Mouse (Mus musculus): ENCODE results near the gene Cdc42se1.
A peak's percentile ranks its signal among the peaks of the same experiment; 100 is the strongest.

The Cdc42se1 gene

GRCm38 (mm10) chr3:95227214-95227613 lies 1.3 kb upstream of the Cdc42se1 start:
- DNase-seq = no peak

- DNase-seq = peak; percentile 95
Measured at GRCm38 (mm10) chr3:95228894-95229780, 605 bp downstream of the Cdc42se1 start.

- peak; percentile 98 for DNase-seq
Measured at GRCm38 (mm10) chr3:95229781-95230494, 1.4 kb downstream of the Cdc42se1 start.

- peak; percentile 94 for DNase-seq
Measured at GRCm38 (mm10) chr3:95230495-95231297, 2.2 kb downstream of the Cdc42se1 start.

- DNase-seq = peak; percentile 93
Measured at GRCm38 (mm10) chr3:95231298-95232221, 3.0 kb downstream of the Cdc42se1 start, which contains the start of gene Mllt11. Gene Mllt11, minus strand, starts transcription at chr3:95232171.

- peak; percentile 91 for DNase-seq
Measured at GRCm38 (mm10) chr3:95232771-95233170, 4.2 kb downstream of the Cdc42se1 start.

GRCm38 (mm10) chr3:95233303-95233980 lies 4.9 kb downstream of the Cdc42se1 start:
- peak; percentile 88 for DNase-seq

- peak; percentile 86 for DNase-seq
Measured at GRCm38 (mm10) chr3:95235386-95236301, 7.1 kb downstream of the Cdc42se1 start.

GRCm38 (mm10) chr3:95237541-95238099 lies 9.1 kb downstream of the Cdc42se1 start:
- peak; percentile 88 for DNase-seq

GRCm38 (mm10) chr3:95239022-95239421 lies 10.5 kb downstream of the Cdc42se1 start:
- DNase-seq = peak; percentile 87

GRCm38 (mm10) chr3:95239971-95240370 lies 11.4 kb downstream of the Cdc42se1 start:
- no peak for DNase-seq

- DNase-seq = peak; percentile 83
Measured at GRCm38 (mm10) chr3:95240900-95241299, 12.4 kb downstream of the Cdc42se1 start.

- DNase-seq = peak; percentile 87
Measured at GRCm38 (mm10) chr3:95241498-95241897, 13.0 kb downstream of the Cdc42se1 start, which contains the start of gene Gm128. Gene Gm128, minus strand, starts transcription at chr3:95241598.

- DNase-seq = no peak
Measured at GRCm38 (mm10) chr3:95243086-95243485, 14.6 kb downstream of the Cdc42se1 start.

GRCm38 (mm10) chr3:95246465-95247231 lies 18.1 kb downstream of the Cdc42se1 start:
- peak; percentile 91 for DNase-seq

GRCm38 (mm10) chr3:95247660-95248336 lies 19.3 kb downstream of the Cdc42se1 start:
- peak; percentile 82 for DNase-seq

- DNase-seq = peak; percentile 82
Measured at GRCm38 (mm10) chr3:95250361-95250760, 21.8 kb downstream of the Cdc42se1 start.

- DNase-seq = peak; percentile 81
Measured at GRCm38 (mm10) chr3:95250783-95251424, 22.4 kb downstream of the Cdc42se1 start, which contains the start of gene Bnipl. Gene Bnipl, minus strand, starts transcription at chr3:95251193.
